ENCODE assay signal across 14 mouse cellular contexts in genomic region chr14:32708756-32709155, GRCm38 (mm10). TPM values are rescaled to one million over a fixed set of nuclear protein-coding genes. Genes with fewer than 3 reads are reported as not detected.
DNase-seq lines count a peak whose midpoint lies in the region; ATAC-seq lines count a peak whose summit lies in the region.
"Had no signal": no experiment of that assay in that cellular context is flagged by ENCODE, and none has a peak within 500 bp of the region (broad histone marks: within the 10 kb centered on the region; RNA-seq: fewer than 3 reads in every experiment).

No protein-coding gene starts in this region.

- ATAC-seq in heart, embryonic 15.5 days (replicated peaks; ENCODE audit: insufficient number of reproducible peaks, insufficient read depth, low FRiP score, low read depth): 0 out of 2 replicates have a peak, but pooled peaks have one; percentile 32
- ATAC-seq in midbrain, embryonic 14.5 days (ENCODE audit: low FRiP score, low TSS enrichment): no peak
- no peak for ATAC-seq in midbrain, embryonic 16.5 days
- ATAC-seq: forebrain, postnatal 0 days; intestine, embryonic 16.5 days had no signal

- 38% methylated on average over 7 of the region's 7 CpGs for WGBS in heart, embryonic 15.5 days
- WGBS in midbrain, embryonic 14.5 days: 73% methylated on average over 7 of the region's 7 CpGs
- WGBS in midbrain, embryonic 16.5 days: 68% methylated on average over 7 of the region's 7 CpGs

- DNase-seq in adrenal gland, adult (ENCODE audit: inconsistent age in 2 of 2, low spot score in 1 of 2): peak; percentile 15 to 58
- DNase-seq in adrenal gland, postnatal 25 days: no peak
- DNase-seq in heart, adult 9 months (ENCODE audit: low spot score in 2 of 2): no peak
- DNase-seq in midbrain, embryonic 14.5 days: peak; percentile 40
- DNase-seq in retina, postnatal 7 days (ENCODE audit: low read depth, low spot score): peak; percentile 29
- DNase-seq in layer of hippocampus, postnatal 25 days (ENCODE audit: extremely low spot score in 1 of 2, low spot score in 1 of 2): no peak
- DNase-seq: forebrain, postnatal 0 days; heart, postnatal 36 days; liver, embryonic 13.5 days had no signal

- H3K27ac ChIP-seq in heart, embryonic 15.5 days: no peak overlapping the region
- H3K27ac ChIP-seq in midbrain, embryonic 14.5 days (replicated peaks; ENCODE audit: low read depth, low read length): no peak overlapping the region
- H3K27ac ChIP-seq in midbrain, embryonic 16.5 days (ENCODE audit: low read length): no peak overlapping the region
- H3K27ac ChIP-seq: embryonic facial prominence, embryonic 13.5 days; liver, embryonic 13.5 days had no signal

- no peak overlapping the region for H3K9ac ChIP-seq in heart, embryonic 15.5 days
- no peak overlapping the region for H3K9ac ChIP-seq in midbrain, embryonic 14.5 days (replicated peaks; ENCODE audit: low read length)
- no peak overlapping the region for H3K9ac ChIP-seq in midbrain, embryonic 16.5 days (ENCODE audit: low read depth, low read length)
- H3K9ac ChIP-seq: embryonic facial prominence, embryonic 13.5 days; forebrain, postnatal 0 days; liver, embryonic 13.5 days had no signal

- H3K36me3 ChIP-seq in heart, embryonic 15.5 days: no peaks in the 10 kb centered on the region
- no peaks in the 10 kb centered on the region for H3K36me3 ChIP-seq in midbrain, embryonic 14.5 days (ENCODE audit: control insufficient read depth, insufficient read depth, low read length)
- no peaks in the 10 kb centered on the region for H3K36me3 ChIP-seq in midbrain, embryonic 16.5 days (ENCODE audit: control insufficient read depth, insufficient read depth, low read length)
- H3K36me3 ChIP-seq: embryonic facial prominence, embryonic 13.5 days; liver, embryonic 13.5 days had no signal

- no peak overlapping the region for H3K4me2 ChIP-seq in heart, embryonic 15.5 days
- no peak overlapping the region for H3K4me2 ChIP-seq in midbrain, embryonic 14.5 days (ENCODE audit: low read length)
- no peak overlapping the region for H3K4me2 ChIP-seq in midbrain, embryonic 16.5 days (ENCODE audit: low read length)
- H3K4me2 ChIP-seq: embryonic facial prominence, embryonic 13.5 days; liver, embryonic 13.5 days had no signal

- no peak overlapping the region for H3K4me3 ChIP-seq in heart, embryonic 15.5 days
- no peak overlapping the region for H3K4me3 ChIP-seq in midbrain, embryonic 14.5 days (replicated peaks; ENCODE audit: low read depth, low read length)
- H3K4me3 ChIP-seq in midbrain, embryonic 16.5 days (ENCODE audit: low read depth, low read length): no peak overlapping the region
- H3K4me3 ChIP-seq: embryonic facial prominence, embryonic 13.5 days; liver, embryonic 13.5 days had no signal

- H3K9me3 ChIP-seq in heart, embryonic 15.5 days (replicated peaks): no peaks in the 10 kb centered on the region
- H3K9me3 ChIP-seq in midbrain, embryonic 14.5 days (ENCODE audit: control insufficient read depth, low read length): no peaks in the 10 kb centered on the region
- no peaks in the 10 kb centered on the region for H3K9me3 ChIP-seq in midbrain, embryonic 16.5 days (replicated peaks; ENCODE audit: control insufficient read depth, low read length, poor library complexity, severe bottlenecking)
- H3K9me3 ChIP-seq: embryonic facial prominence, embryonic 13.5 days; liver, embryonic 13.5 days had no signal

- H3K4me1 ChIP-seq in heart, embryonic 15.5 days (replicated peaks): peaks cover 14% of the 10 kb centered on the region; the same call in 1 of the 2 replicates
- no peaks in the 10 kb centered on the region for H3K4me1 ChIP-seq in midbrain, embryonic 14.5 days (ENCODE audit: control insufficient read depth, insufficient read depth, low read length)
- no peaks in the 10 kb centered on the region for H3K4me1 ChIP-seq in midbrain, embryonic 16.5 days (ENCODE audit: control insufficient read depth, insufficient read depth, low read length)
- H3K4me1 ChIP-seq: embryonic facial prominence, embryonic 13.5 days; liver, embryonic 13.5 days had no signal

- peaks cover 10% of the 10 kb centered on the region; the same call in 1 of the 2 replicates for H3K27me3 ChIP-seq in heart, embryonic 15.5 days
- no peaks in the 10 kb centered on the region for H3K27me3 ChIP-seq in midbrain, embryonic 14.5 days (ENCODE audit: control insufficient read depth, insufficient read depth, low read length)
- H3K27me3 ChIP-seq in midbrain, embryonic 16.5 days (ENCODE audit: control insufficient read depth, insufficient read depth, low read depth, low read length): no peaks in the 10 kb centered on the region
- H3K27me3 ChIP-seq: embryonic facial prominence, embryonic 13.5 days; liver, embryonic 13.5 days had no signal

RNA-seq across cellular contexts. Expression of gene 3425401B19Rik, which starts 23.7 kb away (rescaled TPM):
- 0.36 TPM in 1 of 2 replicates, not detected in the other for total RNA-seq in adrenal gland, postnatal 25 days (2021)
- polyA plus RNA-seq in heart, embryonic 15.5 days (2015; fragmentation: Nextera tagmentation; extraction: Ambion mirVana): 11.1 and 11.3 TPM in 2 replicates
- polyA plus RNA-seq in midbrain, embryonic 14.5 days (2014; fragmentation: Nextera tagmentation; extraction: Ambion mirVana): not detected in 2 replicates
- polyA plus RNA-seq in midbrain, embryonic 16.5 days (2015; fragmentation: Nextera tagmentation; extraction: Ambion mirVana): not detected in 2 replicates
- under 1 TPM; 0.19 to 0.34 TPM for total RNA-seq in layer of hippocampus, postnatal 25 days (2021)
- total RNA-seq: forebrain, postnatal 0 days; megakaryocyte-erythroid progenitor cell, adult 5-6 weeks had no signal
- polyA plus RNA-seq: forebrain, postnatal 0 days had no signal

Comparison
In these comparisons a context has a peak if more than half of its experiments do, and no peak if none do; other contexts are left out.
1. DNase-seq: peak in adrenal gland, adult (2 of 2), midbrain, embryonic 14.5 days (single experiment) and retina, postnatal 7 days (single experiment); none in adrenal gland, postnatal 25 days (single experiment), heart, adult 9 months (0 of 2) and layer of hippocampus, postnatal 25 days (0 of 2).
2. RNA of gene 3425401B19Rik, which starts 23.7 kb away (polyA plus RNA-seq): 11.1 to 11.3 TPM in heart, embryonic 15.5 days; not detected in midbrain, embryonic 16.5 days and not detected in midbrain, embryonic 14.5 days; every median in the first group is over 10 times any median in the second.